Mouse (Mus musculus): ENCODE measurements around the gene Igf1r.
"Not testable (repeated sequence)": the region's sequence is repeated elsewhere in the genome, so short reads cannot be mapped to it uniquely, and the experiment has no call there.

Gene Igf1r

GRCm38 (mm10) chr7:68239220-68239827 lies 286.7 kb downstream of the Igf1r start:
- DNase-seq: no peak

DNA sequence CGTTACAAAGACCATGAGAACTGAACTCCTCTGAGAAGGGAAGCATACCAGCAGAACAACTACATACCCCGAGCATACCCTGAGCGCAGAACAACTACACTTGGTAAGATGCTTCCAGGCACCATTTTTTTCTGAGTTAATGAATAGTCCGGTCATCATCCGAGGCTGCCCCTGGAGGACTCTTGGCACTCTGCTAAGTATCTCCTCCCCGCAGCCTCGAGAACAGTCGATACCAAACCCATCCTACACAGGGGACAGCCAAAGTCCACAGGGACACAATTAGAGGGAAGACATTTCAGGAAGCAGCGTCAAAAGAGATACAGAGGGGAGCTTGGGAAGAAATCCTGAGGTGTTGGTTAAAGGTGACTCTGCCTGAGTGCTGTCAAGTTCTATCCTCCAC lies 288.6 kb downstream of the Igf1r start:
- no peak for DNase-seq

GRCm38 (mm10) chr7:68245681-68246080 lies 293.1 kb downstream of the Igf1r start:
- no peak for DNase-seq

GRCm38 (mm10) chr7:68246249-68246648 lies 293.6 kb downstream of the Igf1r start:
- no peak for DNase-seq

- DNase-seq: no peak
Measured at GRCm38 (mm10) chr7:68250411-68250810, 297.8 kb downstream of the Igf1r start.

- no peak for DNase-seq
Measured at GRCm38 (mm10) chr7:68250902-68251301, 298.3 kb downstream of the Igf1r start.

GRCm38 (mm10) chr7:68257767-68258166 lies 305.1 kb downstream of the Igf1r start:
- DNase-seq: no peak

- DNase-seq: no peak
Measured at GRCm38 (mm10) chr7:68258326-68259150, 305.9 kb downstream of the Igf1r start.

GRCm38 (mm10) chr7:68259523-68260081 lies 307.0 kb downstream of the Igf1r start:
- no peak for DNase-seq

DNA sequence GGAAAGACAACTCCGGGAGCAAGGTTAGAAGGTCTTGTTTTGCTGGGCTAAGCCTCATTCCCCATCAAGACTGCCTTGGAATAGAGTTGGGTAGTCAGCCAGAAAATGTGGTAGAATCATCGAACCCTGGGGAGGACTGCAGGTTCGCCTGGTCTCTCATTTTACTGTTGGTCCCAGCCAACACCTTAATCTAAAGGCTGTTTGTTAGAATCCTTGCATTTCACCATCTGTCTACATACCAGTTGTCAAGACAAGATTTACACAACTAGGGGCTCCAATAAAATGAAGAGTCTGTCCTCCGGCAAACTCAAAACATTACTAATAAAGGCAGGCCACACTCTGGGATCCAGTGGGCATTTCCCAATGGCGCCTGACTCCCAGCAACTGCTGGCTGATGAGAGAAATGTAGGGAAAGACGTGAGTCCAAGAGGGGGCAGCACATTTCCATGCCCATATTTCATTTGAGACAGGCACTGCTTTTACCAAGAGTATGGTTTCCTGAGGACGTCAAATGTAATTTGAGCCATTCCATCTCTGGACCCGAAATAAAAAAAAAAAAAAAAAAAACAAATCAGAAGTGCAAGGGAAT lies 310.1 kb downstream of the Igf1r start:
- no peak for DNase-seq

DNA sequence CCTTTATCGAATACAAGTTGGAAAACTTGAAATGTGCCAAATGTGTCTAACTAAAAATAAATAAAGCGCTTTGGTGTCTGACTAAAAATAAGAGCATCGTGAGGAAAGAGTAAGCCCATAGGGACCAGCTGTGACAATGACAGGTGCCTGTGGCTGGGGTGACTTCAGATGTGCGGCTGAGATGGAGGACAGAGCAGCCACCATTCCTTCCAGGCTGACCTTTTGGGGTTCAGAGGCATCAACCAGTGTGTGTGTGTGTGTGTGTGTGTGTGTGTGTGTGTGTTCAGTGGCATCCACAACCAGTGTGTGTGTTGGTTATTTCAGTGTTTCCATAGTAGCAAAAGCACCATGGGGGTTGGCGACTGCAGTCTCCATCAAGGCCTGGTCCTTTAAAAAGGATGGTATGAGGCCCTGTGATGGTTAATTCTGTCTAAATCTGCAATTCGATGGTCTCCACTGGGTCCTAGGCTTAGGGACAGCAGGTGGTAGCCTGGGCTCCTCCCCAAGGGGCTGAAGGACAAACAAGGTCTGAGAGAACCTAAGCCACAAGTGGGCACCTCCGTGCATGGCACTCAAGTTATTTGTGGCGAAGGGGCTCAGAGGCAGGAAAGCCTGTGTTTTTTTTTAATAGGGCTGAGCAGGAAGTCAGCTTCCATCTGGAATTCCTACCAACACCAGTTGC lies 310.9 kb downstream of the Igf1r start:
- no peak for DNase-seq

DNA sequence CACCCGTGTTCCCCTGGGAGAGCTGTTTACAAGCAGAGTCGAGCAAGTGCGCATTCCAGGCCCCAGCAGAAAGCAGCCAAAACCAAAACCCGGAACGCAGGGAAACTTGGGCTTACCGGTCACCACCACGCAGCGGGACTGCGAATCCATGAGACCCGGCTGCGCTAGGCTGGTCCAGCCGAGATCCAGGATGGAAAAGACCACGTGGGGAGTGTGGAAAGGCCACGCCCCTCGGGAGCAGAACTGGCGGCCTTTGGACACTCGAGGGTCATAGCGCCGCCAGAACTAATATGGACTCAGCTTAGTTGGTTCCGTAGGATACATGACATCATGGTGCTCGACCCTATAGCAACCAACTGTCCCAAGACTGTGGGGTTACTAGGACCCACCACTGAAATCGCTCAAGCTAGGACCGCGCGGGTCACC lies 311.4 kb downstream of the Igf1r start, which contains the start of gene Pgpep1l:
TSS of gene Pgpep1l (minus strand) at position 206 of the 426 bp plus-strand sequence.
- DNase-seq: peak; percentile 82

DNA sequence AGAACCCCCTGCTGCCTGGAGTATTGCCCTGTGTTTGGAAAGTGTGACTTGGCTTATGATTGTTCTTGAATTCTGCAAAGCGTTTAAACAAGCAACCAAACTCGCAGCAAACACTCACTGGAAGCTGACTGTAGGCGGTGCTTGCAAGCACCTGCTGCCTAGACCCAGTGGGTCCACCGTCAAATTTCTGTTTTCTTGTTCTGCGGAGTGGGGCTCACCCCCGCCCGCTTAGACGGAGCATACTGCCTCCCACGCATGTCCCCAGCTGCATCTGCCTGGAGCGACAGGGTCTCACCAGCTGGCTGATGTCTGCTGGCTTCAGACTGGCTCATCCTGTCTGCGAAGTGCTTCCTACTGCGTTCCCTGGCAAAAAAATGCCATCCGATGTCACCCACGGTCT lies 311.9 kb downstream of the Igf1r start:
- DNase-seq: peak; percentile 82

DNA sequence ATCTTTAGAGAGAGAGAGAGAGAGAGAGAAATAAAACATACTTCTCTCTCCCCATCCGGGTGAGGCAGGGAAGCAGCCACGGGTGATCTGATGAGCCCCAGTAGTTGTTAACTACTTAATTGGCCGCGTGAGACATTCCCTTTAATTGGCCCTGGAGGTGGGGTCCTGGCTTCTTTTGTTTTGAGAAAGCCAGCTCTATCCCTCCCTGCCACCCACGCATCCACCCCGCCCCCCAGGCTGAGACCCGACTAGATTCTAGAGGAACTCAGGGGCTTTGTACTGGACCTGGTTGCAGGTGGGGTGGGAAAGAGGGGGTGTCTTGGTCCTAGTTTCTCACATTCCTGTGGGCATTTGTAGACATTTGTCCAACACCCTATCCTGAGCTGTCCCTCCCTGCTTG lies 312.8 kb downstream of the Igf1r start:
- DNase-seq: no peak

- DNase-seq: no peak
Measured at GRCm38 (mm10) chr7:68266691-68267090, 314.1 kb downstream of the Igf1r start.

- DNase-seq: no peak
Measured at GRCm38 (mm10) chr7:68270551-68270950, 317.9 kb downstream of the Igf1r start.

DNA sequence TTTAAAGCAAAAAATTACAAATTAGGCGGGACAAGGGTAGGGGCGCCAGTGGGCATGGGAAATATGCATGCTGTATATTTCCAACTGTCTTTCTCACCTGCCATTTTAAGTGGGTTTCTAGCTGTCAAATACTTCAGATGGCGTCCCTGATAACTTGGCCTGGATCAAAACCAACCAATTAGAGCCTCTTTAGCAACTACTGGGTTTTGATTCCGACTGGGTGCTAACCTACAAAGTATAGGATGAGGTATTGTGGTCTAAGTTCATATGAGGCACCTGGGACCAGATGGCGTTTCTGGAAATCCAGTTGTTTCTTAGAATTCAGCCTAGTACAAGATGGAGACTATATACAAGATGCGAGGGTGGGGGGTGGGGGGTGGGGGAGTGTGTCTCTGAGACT lies 319.2 kb downstream of the Igf1r start:
- no peak for DNase-seq

GRCm38 (mm10) chr7:68272607-68273006 lies 320.0 kb downstream of the Igf1r start:
- no peak for DNase-seq

DNA sequence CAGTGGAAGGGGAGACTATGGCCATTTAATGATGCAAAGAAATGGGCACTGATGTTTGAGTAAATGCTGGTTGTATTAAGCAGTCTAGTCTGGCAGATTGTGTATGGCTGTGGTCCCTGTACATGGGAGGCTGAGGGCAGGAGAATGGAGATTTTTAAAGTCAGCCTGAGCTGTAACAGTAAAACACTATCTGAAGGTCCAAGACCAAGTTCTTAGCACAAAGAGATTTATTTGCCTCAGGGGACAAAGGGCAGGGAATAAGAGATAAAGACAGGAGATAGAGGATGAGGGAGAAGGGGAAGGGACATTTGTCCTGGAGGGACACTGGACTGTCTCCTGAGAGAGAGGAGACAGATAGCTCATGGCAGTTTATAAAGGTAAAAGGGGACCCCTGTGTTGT lies 320.9 kb downstream of the Igf1r start, which contains the start of gene Fam169b:
TSS of gene Fam169b (plus strand) at position 325 of the 400 bp plus-strand sequence.
- DNase-seq: no peak

- no peak for DNase-seq
Measured at GRCm38 (mm10) chr7:68274218-68274617, 321.6 kb downstream of the Igf1r start.

- no peak for DNase-seq
Measured at GRCm38 (mm10) chr7:68274951-68275350, 322.3 kb downstream of the Igf1r start.

- DNase-seq: not testable (repeated sequence)
Measured at GRCm38 (mm10) chr7:68275445-68275837, 322.8 kb downstream of the Igf1r start.
